Mouse (Mus musculus) limb, embryonic 12.5 days (tissue): ENCODE measurements around the gene Tmem40. TPM values are rescaled to one million over a fixed set of nuclear protein-coding genes. Genes with fewer than 3 reads are reported as not detected.

Experiments used
- ATAC-seq: fragments of 200-750 bp; cut with Nextera tagmentation; 2 replicates; pipeline ENCODE4 v1.8.0; 2017; ENCODE audit warnings: low read depth, moderate TSS enrichment; ENCODE audit not compliant: insufficient number of reproducible peaks, insufficient read depth, low FRiP score, low TSS enrichment
- H3K27ac ChIP-seq: fragments of 300-500 bp; sonication (generic); 2 replicates; pipeline ENCODE4 v1.5.1; 2016; ENCODE audit warnings: mild to moderate bottlenecking, moderate library complexity
- H3K27me3 ChIP-seq: fragments of 300-500 bp; sonication (generic); 2 replicates; pipeline ENCODE4 v1.6.1; 2016; ENCODE audit warnings: mild to moderate bottlenecking, moderate library complexity
- H3K36me3 ChIP-seq: fragments of 300-500 bp; sonication (generic); 2 replicates; pipeline ENCODE4 v1.6.1; 2016; ENCODE audit warnings: mild to moderate bottlenecking, moderate library complexity
- H3K4me1 ChIP-seq: fragments of 300-500 bp; sonication (generic); replicated peaks from 2 replicates; pipeline ENCODE4 v1.6.1; 2016
- H3K4me2 ChIP-seq: fragments of 300-500 bp; sonication (generic); 2 replicates; pipeline ENCODE4 v1.6.1; 2016; ENCODE audit warnings: mild to moderate bottlenecking, moderate library complexity
- H3K4me3 ChIP-seq: fragments of 300-500 bp; sonication (generic); replicated peaks from 2 replicates; pipeline ENCODE4 v1.5.1; 2016; ENCODE audit warnings: mild to moderate bottlenecking
- H3K9ac ChIP-seq: fragments of 300-500 bp; sonication (generic); replicated peaks from 2 replicates; pipeline ENCODE4 v1.6.1; 2016; ENCODE audit warnings: mild to moderate bottlenecking, moderate library complexity
- H3K9me3 ChIP-seq: fragments of 300-500 bp; sonication (generic); 2 replicates; pipeline ENCODE4 v1.6.1; 2016; ENCODE audit warnings: mild to moderate bottlenecking, moderate library complexity
- WGBS: fragments of 180-500 bp; shearing (Covaris S2); methylation state at CpG from one replicate; pipeline ENCODE4 v1.1.7; 2016; 5-methylcytosine and 5-hydroxymethylcytosine counted together
- polyA plus RNA-seq: library from polyadenylated mRNA; unstranded; fragments of >200 nt; fragmentation: Nextera tagmentation; extraction: Ambion mirVana; gene quantifications from 2 replicates; pipeline ENCODE4 v1.2.1, GENCODE M21; 2016

The Tmem40 gene
- polyA plus RNA-seq, 1 experiment from 2014 or later = 1.7 TPM

DNA sequence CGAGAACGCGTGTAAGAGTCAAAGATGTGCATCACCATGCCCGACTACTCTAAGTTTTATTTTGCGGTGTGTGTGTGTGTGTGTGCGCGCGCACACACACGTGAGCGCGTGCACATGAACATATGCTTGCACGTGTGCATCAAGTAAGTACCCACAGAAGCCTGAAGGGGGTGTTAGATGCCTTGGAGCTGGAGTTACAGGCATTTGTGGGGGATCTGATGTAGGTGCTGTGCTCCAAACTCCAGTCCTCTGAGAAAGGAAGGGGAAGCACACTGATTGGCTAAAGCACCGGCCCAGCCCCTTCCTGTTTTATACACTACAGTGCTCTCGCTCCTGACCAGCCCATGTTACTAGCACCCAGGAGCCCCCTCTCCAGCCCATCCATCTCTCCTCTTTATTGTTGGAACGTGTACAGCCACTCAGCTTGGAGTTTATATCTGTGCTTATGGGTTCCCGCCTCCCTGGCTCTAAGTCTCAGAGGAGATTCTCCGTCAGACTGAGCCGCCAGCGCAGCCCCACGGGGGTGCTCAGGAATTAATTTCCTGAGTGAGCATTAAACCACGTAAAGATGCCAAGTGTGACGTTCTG is 29.8 kb downstream of the Tmem40 start:
- WGBS = 77% methylated on average over 22 of the region's 22 CpGs
- H3K27me3 ChIP-seq = no peaks in the 10 kb centered on the region
- H3K27ac ChIP-seq = no peak overlapping the region
- no peak overlapping the region for H3K9ac ChIP-seq
- H3K4me1 ChIP-seq = peaks cover 5% of the 10 kb centered on the region
- H3K4me2 ChIP-seq = no peak overlapping the region
- no peak for ATAC-seq
- H3K36me3 ChIP-seq = no peaks in the 10 kb centered on the region
- no peak overlapping the region for H3K4me3 ChIP-seq
- peaks cover 2% of the 10 kb centered on the region; the same call in 1 of the 2 replicates for H3K9me3 ChIP-seq

DNA sequence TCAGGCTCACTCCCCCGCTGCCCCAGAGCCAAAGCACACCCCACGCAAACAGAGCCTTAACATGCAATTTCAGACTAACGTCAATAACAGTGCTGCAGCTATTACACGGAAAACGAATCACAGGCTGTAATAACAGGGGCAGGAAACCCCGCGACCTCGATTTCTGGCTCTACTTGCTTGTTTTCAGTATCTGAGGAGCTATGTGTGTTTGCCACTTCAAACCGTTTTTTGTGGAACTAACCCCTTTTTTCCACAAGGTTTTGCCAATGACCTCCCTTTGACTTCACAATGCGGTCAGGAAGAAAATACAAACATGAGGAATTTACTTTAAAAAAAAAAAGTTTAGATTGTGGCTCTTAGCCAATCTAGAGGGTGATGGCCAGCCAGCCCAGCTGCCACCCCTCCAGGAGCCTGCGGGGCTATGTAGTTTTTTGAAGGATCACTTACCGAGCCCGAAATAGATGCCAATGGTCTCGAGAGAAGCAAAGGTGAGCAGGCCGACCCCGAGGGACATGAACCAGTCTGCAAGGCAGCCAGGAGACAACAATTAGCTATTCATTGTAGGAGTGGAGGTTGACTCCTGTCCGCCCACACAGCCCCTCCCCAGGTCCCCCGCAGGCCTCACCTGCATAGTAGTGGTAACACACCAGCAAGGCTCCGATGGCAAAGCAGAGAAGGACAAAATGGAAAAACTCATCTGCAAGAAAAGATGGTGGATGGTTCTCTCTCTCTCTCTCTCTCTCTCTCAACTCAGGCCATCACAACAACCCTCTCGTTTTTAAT is 31.5 kb downstream of the Tmem40 start:
- Histone ChIP-seq H3K4me2 (peak overlapping the region; percentile 9; the same call in 1 of the 2 replicates), H3K36me3 (no peaks in the 10 kb centered on the region), H3K9ac (no peak overlapping the region), H3K27ac (peak overlapping the region; percentile 50; the same call in 1 of the 2 replicates), H3K27me3 (no peaks in the 10 kb centered on the region), H3K9me3 (peaks cover 7% of the 10 kb centered on the region; the same call in 1 of the 2 replicates), H3K4me3 (no peak overlapping the region), H3K4me1 (peaks cover 5% of the 10 kb centered on the region)
- no peak for ATAC-seq
- 68% methylated on average over 20 of the region's 20 CpGs for WGBS

DNA sequence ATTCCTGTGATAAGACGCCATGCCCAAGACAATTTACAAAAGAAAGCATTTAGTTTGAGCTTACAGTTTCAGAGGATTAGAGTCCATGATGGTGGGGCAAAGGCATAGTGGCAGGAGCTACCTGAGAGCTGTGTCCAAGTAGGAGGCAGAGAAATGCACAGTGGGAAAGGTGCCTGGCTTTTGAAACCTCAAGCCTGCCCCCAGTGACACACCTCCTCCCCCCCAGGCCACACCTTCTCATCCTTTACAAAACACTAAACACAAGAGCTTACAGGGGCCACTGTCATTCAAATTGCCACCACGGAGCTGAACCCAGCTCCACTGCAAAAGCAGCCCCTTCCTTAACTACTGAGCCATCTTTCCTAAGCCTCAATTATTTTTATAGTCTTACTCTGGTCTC is 34.6 kb downstream of the Tmem40 start:
- no peaks in the 10 kb centered on the region for H3K36me3 ChIP-seq
- H3K27me3 ChIP-seq = no peaks in the 10 kb centered on the region
- H3K4me2 ChIP-seq = no peak overlapping the region
- H3K4me3 ChIP-seq = no peak overlapping the region
- no peak overlapping the region for H3K9ac ChIP-seq
- no peak for ATAC-seq
- no peak overlapping the region for H3K27ac ChIP-seq
- WGBS = 50% methylated on average over 2 of the region's 2 CpGs
- peaks cover 5% of the 10 kb centered on the region for H3K4me1 ChIP-seq
- H3K9me3 ChIP-seq = peaks cover 7% of the 10 kb centered on the region; the same call in 1 of the 2 replicates

DNA sequence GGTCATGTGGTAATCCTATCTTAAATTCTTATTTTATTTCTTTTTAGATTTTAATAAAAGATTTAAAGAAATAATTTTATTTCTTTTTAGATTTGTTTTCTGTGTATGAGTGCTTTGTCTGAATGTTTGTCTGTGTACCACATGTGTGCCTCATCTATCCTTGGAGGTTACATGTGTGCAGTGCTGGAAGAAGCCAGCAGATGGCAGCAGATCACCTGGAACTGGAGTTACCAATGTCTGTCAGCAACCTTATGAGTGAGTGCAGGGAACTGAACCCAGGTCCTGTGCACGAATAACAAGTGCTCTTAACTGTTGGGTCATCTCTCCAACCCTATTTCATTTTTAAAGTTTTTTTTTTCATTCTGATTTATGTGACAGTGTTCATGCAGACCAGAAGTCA is 35.1 kb downstream of the Tmem40 start:
- ATAC-seq = no peak
- 74% methylated on average over 1 of the region's 1 CpGs for WGBS
- Histone ChIP-seq H3K4me3 (no peak overlapping the region), H3K4me1 (peaks cover 5% of the 10 kb centered on the region), H3K9ac (no peak overlapping the region), H3K36me3 (no peaks in the 10 kb centered on the region), H3K27me3 (no peaks in the 10 kb centered on the region), H3K27ac (no peak overlapping the region), H3K4me2 (no peak overlapping the region), H3K9me3 (peaks cover 7% of the 10 kb centered on the region; the same call in 1 of the 2 replicates)

DNA sequence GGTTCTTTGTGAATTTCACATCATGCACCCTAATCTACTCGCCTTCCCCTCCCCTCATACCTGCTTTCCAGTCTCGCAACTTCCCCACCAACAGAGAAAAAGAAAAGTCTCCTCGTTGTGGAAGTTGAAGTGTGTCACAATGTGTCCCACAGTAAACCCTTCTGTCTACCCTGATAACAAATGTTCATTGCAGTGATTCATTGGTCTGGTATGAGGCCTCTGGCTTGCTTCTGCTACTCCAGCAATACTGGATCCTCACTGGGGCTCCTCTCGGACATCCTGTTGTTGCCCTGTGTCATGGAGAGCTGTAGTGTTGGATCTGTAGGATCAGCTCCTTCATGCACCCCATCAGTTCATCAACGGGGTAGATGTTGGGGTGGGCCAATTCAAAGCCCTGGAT is 40.0 kb downstream of the Tmem40 start:
- WGBS = 77% methylated on average over 5 of the region's 5 CpGs
- peaks cover 14% of the 10 kb centered on the region; the same call in 1 of the 2 replicates for H3K4me1 ChIP-seq
- H3K36me3 ChIP-seq = no peaks in the 10 kb centered on the region
- no peak for ATAC-seq
- no peaks in the 10 kb centered on the region for H3K27me3 ChIP-seq
- H3K4me2 ChIP-seq = no peak overlapping the region
- H3K9me3 ChIP-seq = 0 out of 2 replicates have a peak, but pooled peaks cover 2% of the 10 kb centered on the region
- H3K27ac ChIP-seq = no peak overlapping the region
- H3K4me3 ChIP-seq = no peak overlapping the region
- no peak overlapping the region for H3K9ac ChIP-seq

DNA sequence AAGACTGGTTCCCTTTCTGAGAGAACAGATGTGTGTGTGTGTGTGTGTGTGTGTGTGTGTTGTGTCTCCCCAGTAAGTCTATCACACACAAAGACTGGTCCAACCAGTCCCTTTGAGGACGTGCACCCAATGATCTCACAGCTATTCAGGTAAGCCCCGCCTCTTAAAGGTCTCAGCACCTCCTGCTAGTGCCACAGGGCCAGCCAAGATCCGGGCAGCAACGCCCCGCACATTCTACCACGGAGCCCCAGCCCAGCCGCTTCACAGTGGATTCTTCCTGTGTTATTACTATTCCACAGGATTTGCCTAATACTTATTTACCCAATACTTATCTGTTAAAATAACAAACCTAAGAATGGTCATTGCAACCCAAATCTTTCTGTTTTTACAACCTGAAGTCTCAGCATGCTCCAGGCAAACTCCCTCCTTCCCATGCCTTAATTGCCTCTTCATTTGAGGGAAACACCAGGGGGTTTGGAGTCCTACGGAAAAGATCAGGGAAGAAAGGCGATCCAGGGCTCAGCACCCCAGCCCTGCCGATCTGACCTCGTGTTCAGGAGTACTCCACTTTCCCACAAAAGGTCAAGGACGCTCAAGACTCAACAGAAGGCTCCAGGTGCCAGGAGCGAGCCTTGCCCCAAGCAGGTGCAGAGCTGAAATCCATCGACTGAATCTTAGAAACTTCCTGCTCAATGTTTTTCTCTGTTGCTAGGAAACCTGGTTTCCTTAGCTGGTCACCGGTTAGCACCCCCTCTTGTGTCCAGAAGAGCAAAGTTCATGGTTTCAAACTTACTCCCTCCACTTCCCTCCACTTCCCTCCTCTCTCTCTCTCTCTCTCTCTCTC is 44.3 kb downstream of the Tmem40 start:
- ATAC-seq = peak; percentile 67

DNA sequence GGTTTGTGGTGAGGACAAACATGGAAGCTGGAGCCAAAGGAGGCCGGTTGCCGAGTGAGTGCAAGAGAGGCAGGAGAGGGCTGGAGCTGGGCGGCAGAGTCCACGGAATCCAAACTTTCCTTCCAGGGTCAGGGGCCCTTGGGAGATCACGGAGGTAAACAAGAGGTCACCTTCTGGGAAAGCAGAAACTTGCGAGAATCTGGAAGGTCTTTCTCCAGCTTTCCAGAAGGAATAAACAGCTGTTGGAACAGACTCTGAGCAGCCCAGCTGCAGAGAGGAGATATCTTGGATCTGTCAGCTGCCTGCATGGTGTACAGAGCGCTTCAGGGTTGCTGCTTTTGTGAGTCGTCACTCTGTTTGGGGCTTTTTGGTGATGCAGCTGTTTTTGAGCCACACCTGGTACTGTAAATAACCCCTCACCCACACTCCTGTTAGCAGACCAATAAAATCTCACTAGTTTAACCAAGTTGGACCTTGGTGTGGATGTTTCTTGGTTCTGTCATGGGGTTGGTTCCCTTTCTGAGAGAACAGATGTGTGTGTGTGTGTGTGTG is 45.0 kb downstream of the Tmem40 start:
- H3K27me3 ChIP-seq = no peaks in the 10 kb centered on the region
- no peaks in the 10 kb centered on the region for H3K9me3 ChIP-seq
- H3K4me3 ChIP-seq = 0 out of 2 replicates have a peak overlapping the region, but pooled peaks have one; percentile 2
- peaks cover 24% of the 10 kb centered on the region for H3K4me1 ChIP-seq
- no peaks in the 10 kb centered on the region for H3K36me3 ChIP-seq
- peak overlapping the region; percentile 52 for H3K4me2 ChIP-seq
- peak overlapping the region; percentile 38; the same call in 1 of the 2 replicates for H3K9ac ChIP-seq
- peak overlapping the region; percentile 72 for H3K27ac ChIP-seq
- ATAC-seq = peak; percentile 74
- 14% methylated on average over 8 of the region's 8 CpGs for WGBS

More for the DNA sequence above, 44.3 kb downstream of the Tmem40 start:
- H3K27ac ChIP-seq = peak overlapping the region; percentile 72; the same call in 1 of the 2 replicates
- no peak overlapping the region for H3K9ac ChIP-seq
- H3K27me3 ChIP-seq = no peaks in the 10 kb centered on the region
- peak overlapping the region; percentile 52 for H3K4me2 ChIP-seq
- H3K36me3 ChIP-seq = no peaks in the 10 kb centered on the region
- peaks cover 24% of the 10 kb centered on the region for H3K4me1 ChIP-seq
- H3K4me3 ChIP-seq = 0 out of 2 replicates have a peak overlapping the region, but pooled peaks have one; percentile 15
- 1% methylated on average over 15 of the region's 15 CpGs for WGBS
- H3K9me3 ChIP-seq = no peaks in the 10 kb centered on the region

DNA sequence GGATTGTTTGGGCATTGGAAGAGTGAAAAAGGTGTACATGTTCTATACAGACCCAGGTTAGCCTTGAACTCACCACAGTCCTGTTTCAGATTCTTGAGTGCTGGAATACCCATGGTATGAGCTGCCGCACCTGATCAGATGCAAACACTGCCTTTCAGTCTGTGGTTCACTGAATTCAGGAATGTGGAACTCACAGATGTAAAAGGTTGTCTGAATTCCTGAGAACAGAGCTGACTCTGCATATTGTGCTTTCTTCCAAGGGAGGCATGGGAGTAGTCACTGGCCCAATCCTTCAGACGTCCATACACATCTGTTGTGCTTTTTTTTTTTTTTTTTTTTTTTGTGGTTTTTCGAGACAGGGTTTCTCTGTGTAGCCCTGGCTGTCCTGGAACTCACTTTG is 50.9 kb downstream of the Tmem40 start:
- Histone ChIP-seq H3K9ac (no peak overlapping the region), H3K4me2 (no peak overlapping the region), H3K9me3 (no peaks in the 10 kb centered on the region), H3K27me3 (peaks cover 2% of the 10 kb centered on the region; the same call in 1 of the 2 replicates), H3K36me3 (no peaks in the 10 kb centered on the region), H3K4me3 (no peak overlapping the region), H3K27ac (no peak overlapping the region), H3K4me1 (peaks cover under 1% of the 10 kb centered on the region; the same call in 1 of the 2 replicates)
- ATAC-seq = no peak
- WGBS = 70% methylated on average over 3 of the region's 3 CpGs

DNA sequence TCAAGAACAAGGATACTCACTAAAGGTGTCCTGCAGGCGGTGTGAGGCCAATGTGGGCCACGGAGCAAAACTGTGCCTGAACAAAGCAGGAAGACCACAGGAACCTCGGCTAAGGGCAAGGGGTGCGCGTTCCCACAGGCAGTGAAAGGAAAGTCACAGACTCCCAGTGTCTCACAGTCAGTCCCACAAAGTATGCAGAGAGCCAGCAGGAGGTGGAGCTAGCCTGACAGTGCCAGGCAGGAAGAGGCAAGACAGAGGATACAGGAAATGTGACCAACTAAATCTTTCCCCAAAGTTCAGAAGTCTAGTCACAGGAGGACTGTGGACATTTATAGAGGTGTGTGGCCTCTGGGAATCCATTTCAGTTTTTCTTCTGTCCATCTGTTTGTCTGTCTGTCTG is 59.3 kb downstream of the Tmem40 start:
- Histone ChIP-seq H3K9me3 (no peaks in the 10 kb centered on the region), H3K36me3 (no peaks in the 10 kb centered on the region), H3K4me1 (no peaks in the 10 kb centered on the region), H3K4me3 (no peak overlapping the region), H3K27me3 (no peaks in the 10 kb centered on the region; the same call in 1 of the 2 replicates), H3K4me2 (no peak overlapping the region), H3K27ac (no peak overlapping the region), H3K9ac (no peak overlapping the region)
- no peak for ATAC-seq
- 88% methylated on average over 5 of the region's 5 CpGs for WGBS

DNA sequence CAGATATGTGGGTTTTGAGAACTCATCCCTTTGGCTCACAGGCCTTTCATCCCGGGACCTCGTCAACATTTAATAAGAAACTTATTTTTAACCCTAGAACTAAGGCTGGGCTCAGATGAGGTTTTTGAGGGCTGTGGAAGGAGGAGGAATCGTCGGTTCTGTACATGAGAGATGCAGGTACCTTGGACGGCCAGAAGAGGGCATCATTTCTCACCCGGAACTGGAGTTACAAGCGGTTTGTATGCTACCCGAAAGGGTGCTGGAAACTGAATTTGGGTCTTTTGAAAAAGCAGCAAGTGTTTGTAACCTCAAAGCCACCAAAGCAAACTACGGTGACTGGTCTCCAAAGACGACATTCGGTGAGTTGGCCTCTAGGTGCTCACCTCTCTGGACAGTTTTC is 60.9 kb downstream of the Tmem40 start:
- H3K27ac ChIP-seq = no peak overlapping the region
- H3K9ac ChIP-seq = no peak overlapping the region
- no peak for ATAC-seq
- no peak overlapping the region for H3K4me2 ChIP-seq
- H3K27me3 ChIP-seq = no peaks in the 10 kb centered on the region; the same call in 1 of the 2 replicates
- H3K4me1 ChIP-seq = no peaks in the 10 kb centered on the region
- H3K4me3 ChIP-seq = no peak overlapping the region
- H3K36me3 ChIP-seq = no peaks in the 10 kb centered on the region
- H3K9me3 ChIP-seq = no peaks in the 10 kb centered on the region
- WGBS = 51% methylated on average over 11 of the region's 11 CpGs
